Mouse (Mus musculus): ENCODE data around the gene Ddah2. TPM values are rescaled to one million over a fixed set of nuclear protein-coding genes. Genes with fewer than 3 reads are reported as not detected.

Ddah2 gene
- polyA plus RNA-seq, 1 experiment: 54.0 TPM

GRCm38 (mm10) chr17:35097164-35097655, 38.4 kb downstream of the Ddah2 start:
- DNase-seq: peak; percentile 25
- Histone ChIP-seq H3K36me3 (ENCODE audit: control insufficient read depth, insufficient read depth, low read length) (peaks cover 63% of the 10 kb centered on the region), H3K4me3 (ENCODE audit: control insufficient read depth, insufficient read depth, low read length) (no peak overlapping the region), H3K27me3 (ENCODE audit: control insufficient read depth, insufficient read depth, low read length) (no peaks in the 10 kb centered on the region), H3K27ac (ENCODE audit: control insufficient read depth, insufficient read depth, low read length) (no peak overlapping the region), H3K4me1 (replicated peaks; ENCODE audit: control insufficient read depth, insufficient read depth, low read length) (no peaks in the 10 kb centered on the region)
- TF ChIP-seq POLR2A (IDR thresholded peaks at IDR 0.05; ENCODE audit: control insufficient read depth, extremely low read depth, insufficient read depth, low read length, poor library complexity) (no peak), CTCF (IDR thresholded peaks at IDR 0.05; ENCODE audit: borderline replicate concordance, control insufficient read depth, extremely low read depth, insufficient read depth, low read length, poor library complexity) (no peak)
- 97% methylated on average over 12 of the region's 12 CpGs for WGBS

- WGBS: 96% methylated on average over 10 of the region's 10 CpGs
- Histone ChIP-seq H3K27ac (ENCODE audit: control insufficient read depth, insufficient read depth, low read length) (no peak overlapping the region), H3K27me3 (ENCODE audit: control insufficient read depth, insufficient read depth, low read length) (no peaks in the 10 kb centered on the region), H3K36me3 (ENCODE audit: control insufficient read depth, insufficient read depth, low read length) (peaks cover 57% of the 10 kb centered on the region), H3K4me3 (ENCODE audit: control insufficient read depth, insufficient read depth, low read length) (no peak overlapping the region), H3K4me1 (replicated peaks; ENCODE audit: control insufficient read depth, insufficient read depth, low read length) (no peaks in the 10 kb centered on the region)
- no peak for TF ChIP-seq CTCF (IDR thresholded peaks at IDR 0.05; ENCODE audit: borderline replicate concordance, control insufficient read depth, extremely low read depth, insufficient read depth, low read length, poor library complexity)
- TF ChIP-seq POLR2A (IDR thresholded peaks at IDR 0.05; ENCODE audit: control insufficient read depth, extremely low read depth, insufficient read depth, low read length, poor library complexity): no peak
- DNase-seq: no peak
Measured at GRCm38 (mm10) chr17:35100196-35100765, 41.4 kb downstream of the Ddah2 start.

GRCm38 (mm10) chr17:35101161-35101560, 42.3 kb downstream of the Ddah2 start:
- peaks cover 55% of the 10 kb centered on the region for H3K36me3 ChIP-seq (ENCODE audit: control insufficient read depth, insufficient read depth, low read length)
- H3K4me1 ChIP-seq (replicated peaks; ENCODE audit: control insufficient read depth, insufficient read depth, low read length): peaks cover 2% of the 10 kb centered on the region; the same call in 1 of the 2 replicates
- no peak overlapping the region for H3K27ac ChIP-seq (ENCODE audit: control insufficient read depth, insufficient read depth, low read length)
- no peak for DNase-seq
- H3K27me3 ChIP-seq (ENCODE audit: control insufficient read depth, insufficient read depth, low read length): no peaks in the 10 kb centered on the region
- no peak overlapping the region for H3K4me3 ChIP-seq (ENCODE audit: control insufficient read depth, insufficient read depth, low read length)
- TF ChIP-seq CTCF (IDR thresholded peaks at IDR 0.05; ENCODE audit: borderline replicate concordance, control insufficient read depth, extremely low read depth, insufficient read depth, low read length, poor library complexity): no peak
- WGBS: 97% methylated on average over 11 of the region's 11 CpGs

GRCm38 (mm10) chr17:35102299-35102698, 43.5 kb downstream of the Ddah2 start:
- H3K27ac ChIP-seq (ENCODE audit: control insufficient read depth, insufficient read depth, low read length): no peak overlapping the region
- no peak for DNase-seq
- H3K4me3 ChIP-seq (ENCODE audit: control insufficient read depth, insufficient read depth, low read length): no peak overlapping the region
- H3K4me1 ChIP-seq (replicated peaks; ENCODE audit: control insufficient read depth, insufficient read depth, low read length): peaks cover 2% of the 10 kb centered on the region; the same call in 1 of the 2 replicates
- no peaks in the 10 kb centered on the region for H3K27me3 ChIP-seq (ENCODE audit: control insufficient read depth, insufficient read depth, low read length)
- no peak for TF ChIP-seq POLR2A (IDR thresholded peaks at IDR 0.05; ENCODE audit: control insufficient read depth, extremely low read depth, insufficient read depth, low read length, poor library complexity)
- TF ChIP-seq CTCF (IDR thresholded peaks at IDR 0.05; ENCODE audit: borderline replicate concordance, control insufficient read depth, extremely low read depth, insufficient read depth, low read length, poor library complexity): no peak
- H3K36me3 ChIP-seq (ENCODE audit: control insufficient read depth, insufficient read depth, low read length): peaks cover 44% of the 10 kb centered on the region
- WGBS: 96% methylated on average over 8 of the region's 8 CpGs

- Histone ChIP-seq H3K27me3 (ENCODE audit: control insufficient read depth, insufficient read depth, low read length) (no peaks in the 10 kb centered on the region), H3K4me1 (replicated peaks; ENCODE audit: control insufficient read depth, insufficient read depth, low read length) (peaks cover 2% of the 10 kb centered on the region; the same call in 1 of the 2 replicates), H3K4me3 (ENCODE audit: control insufficient read depth, insufficient read depth, low read length) (no peak overlapping the region), H3K27ac (ENCODE audit: control insufficient read depth, insufficient read depth, low read length) (no peak overlapping the region), H3K36me3 (ENCODE audit: control insufficient read depth, insufficient read depth, low read length) (peaks cover 40% of the 10 kb centered on the region)
- WGBS: 80% methylated on average over 6 of the region's 6 CpGs
- TF ChIP-seq POLR2A (IDR thresholded peaks at IDR 0.05; ENCODE audit: control insufficient read depth, extremely low read depth, insufficient read depth, low read length, poor library complexity): no peak
- TF ChIP-seq CTCF (IDR thresholded peaks at IDR 0.05; ENCODE audit: borderline replicate concordance, control insufficient read depth, extremely low read depth, insufficient read depth, low read length, poor library complexity): no peak
- no peak for DNase-seq
Measured at GRCm38 (mm10) chr17:35103221-35103690, 44.4 kb downstream of the Ddah2 start.

GRCm38 (mm10) chr17:35104079-35104478, 45.2 kb downstream of the Ddah2 start:
- Histone ChIP-seq H3K36me3 (ENCODE audit: control insufficient read depth, insufficient read depth, low read length) (peaks cover 33% of the 10 kb centered on the region), H3K27me3 (ENCODE audit: control insufficient read depth, insufficient read depth, low read length) (no peaks in the 10 kb centered on the region), H3K4me3 (ENCODE audit: control insufficient read depth, insufficient read depth, low read length) (no peak overlapping the region), H3K4me1 (replicated peaks; ENCODE audit: control insufficient read depth, insufficient read depth, low read length) (peaks cover 2% of the 10 kb centered on the region; the same call in 1 of the 2 replicates), H3K27ac (ENCODE audit: control insufficient read depth, insufficient read depth, low read length) (no peak overlapping the region)
- WGBS: 98% methylated on average over 7 of the region's 7 CpGs
- no peak for DNase-seq
- no peak for TF ChIP-seq POLR2A (IDR thresholded peaks at IDR 0.05; ENCODE audit: control insufficient read depth, extremely low read depth, insufficient read depth, low read length, poor library complexity)
- TF ChIP-seq CTCF (IDR thresholded peaks at IDR 0.05; ENCODE audit: borderline replicate concordance, control insufficient read depth, extremely low read depth, insufficient read depth, low read length, poor library complexity): no peak
